Mouse (Mus musculus) skeletal muscle tissue, adult 2 months (tissue): Measurements from ENCODE around the gene Lypd6b.

Source experiments
- DNase-seq: peaks from one replicate; pipeline ENCODE4 v3.0.0-alpha.2; 2012; ENCODE audit warnings: low read depth, low spot score

The Lypd6b gene

GRCm38 (mm10) chr2:49940372-49940771, 152.9 kb downstream of the Lypd6b start:
- DNase-seq, result no peak

GRCm38 (mm10) chr2:49942100-49942499, 154.6 kb downstream of the Lypd6b start:
- no peak for DNase-seq

- no peak for DNase-seq
Observed at GRCm38 (mm10) chr2:49951681-49952080, 164.2 kb downstream of the Lypd6b start.

GRCm38 (mm10) chr2:49952632-49953293, 165.3 kb downstream of the Lypd6b start:
- DNase-seq, result no peak

- no peak for DNase-seq
Observed at GRCm38 (mm10) chr2:49957449-49957848, 170.0 kb downstream of the Lypd6b start.

GRCm38 (mm10) chr2:49961991-49962390, 174.5 kb downstream of the Lypd6b start:
- DNase-seq, result no peak

GRCm38 (mm10) chr2:49964899-49965298, 177.4 kb downstream of the Lypd6b start:
- no peak for DNase-seq

GRCm38 (mm10) chr2:49967748-49968147, 180.3 kb downstream of the Lypd6b start:
- no peak for DNase-seq

GRCm38 (mm10) chr2:49970990-49971389, 183.5 kb downstream of the Lypd6b start:
- no peak for DNase-seq

GRCm38 (mm10) chr2:49978606-49979005, 191.1 kb downstream of the Lypd6b start:
- no peak for DNase-seq

GRCm38 (mm10) chr2:49979991-49980390, 192.5 kb downstream of the Lypd6b start:
- DNase-seq, result no peak

- DNase-seq, result no peak
Observed at GRCm38 (mm10) chr2:49983021-49983420, 195.5 kb downstream of the Lypd6b start.

GRCm38 (mm10) chr2:49984780-49985179, 197.3 kb downstream of the Lypd6b start:
- DNase-seq, result no peak

- no peak for DNase-seq
Observed at GRCm38 (mm10) chr2:49995841-49996240, 208.4 kb downstream of the Lypd6b start.

- no peak for DNase-seq
Observed at GRCm38 (mm10) chr2:49997216-49997615, 209.7 kb downstream of the Lypd6b start.
